Mouse (Mus musculus): ENCODE measurements around the gene Stxbp6.

DNA sequence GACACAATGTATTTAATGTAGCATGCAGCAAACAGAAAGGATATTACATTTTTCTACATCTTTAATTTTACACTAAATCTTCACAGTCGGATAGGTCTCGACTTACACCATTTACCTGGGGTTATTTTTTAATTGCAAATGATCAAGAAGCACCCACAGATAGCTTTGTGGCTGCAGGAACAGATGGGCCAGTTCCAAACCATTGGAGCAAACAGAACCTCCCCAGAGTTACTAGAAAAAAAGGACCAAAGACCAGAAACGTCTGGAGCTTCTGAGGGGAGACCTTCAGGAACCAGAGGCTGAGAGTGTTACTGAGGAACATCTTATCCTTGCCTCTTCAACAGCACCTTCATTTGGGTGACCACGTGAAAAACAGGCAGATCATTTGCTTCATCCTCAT is 85.5 kb downstream of the Stxbp6 start:
- TF ChIP-seq CTCF (IDR thresholded peaks at IDR 0.05; ENCODE audit: control insufficient read depth, insufficient read depth, insufficient read length) (no peak), FOSL1 (IDR thresholded peaks at IDR 0.05; ENCODE audit: insufficient read depth, low read length, poor library complexity, severe bottlenecking) (no peak), USF1 (IDR thresholded peaks at IDR 0.05; ENCODE audit: low read depth) (no peak), MAX (IDR thresholded peaks at IDR 0.05) (no peak), MYOD1 (IDR thresholded peaks at IDR 0.05; ENCODE audit: control insufficient read depth, insufficient read length, low read depth) (no peak)
